Mouse (Mus musculus) bone marrow macrophage, adult 2 months (primary cell): ENCODE data around the gene Tmem203. TPM values are rescaled to one million over a fixed set of nuclear protein-coding genes. Genes with fewer than 3 reads are reported as not detected.

Experiments
- H3K27ac ChIP-seq: 2 replicates; pipeline ENCODE4 v1.5.1; 2012; ENCODE audit warnings: low read depth, low read length; ENCODE audit not compliant: insufficient read depth
- H3K4me1 ChIP-seq: 2 replicates; pipeline ENCODE4 v1.6.1; 2012; ENCODE audit warnings: low read length; ENCODE audit not compliant: control insufficient read depth, insufficient read depth
- H3K4me3 ChIP-seq: 2 replicates; pipeline ENCODE4 v1.5.1; 2012; ENCODE audit warnings: mild to moderate bottlenecking, low read length, moderate library complexity; ENCODE audit not compliant: insufficient read depth
- CTCF ChIP-seq: IDR thresholded peaks from 2 replicates; pipeline ENCODE4 v1.5.1; 2012; ENCODE audit warnings: low read depth, mild to moderate bottlenecking, low read length, moderate library complexity
- POLR2A ChIP-seq: IDR thresholded peaks from 2 replicates; pipeline ENCODE4 v1.6.1; 2012; ENCODE audit warnings: mild to moderate bottlenecking, low read depth, low read length, borderline replicate concordance
- polyA plus RNA-seq: library from polyadenylated mRNA; stranded (reverse); fragments of >200 nt; gene quantifications from 2 replicates; pipeline ENCODE4 v1.2.4, GENCODE M21; 2012; ENCODE audit not compliant: missing spikeins, insufficient read depth, insufficient read length

Tmem203 gene
- polyA plus RNA-seq, 1 experiment: 18.1 TPM

DNA sequence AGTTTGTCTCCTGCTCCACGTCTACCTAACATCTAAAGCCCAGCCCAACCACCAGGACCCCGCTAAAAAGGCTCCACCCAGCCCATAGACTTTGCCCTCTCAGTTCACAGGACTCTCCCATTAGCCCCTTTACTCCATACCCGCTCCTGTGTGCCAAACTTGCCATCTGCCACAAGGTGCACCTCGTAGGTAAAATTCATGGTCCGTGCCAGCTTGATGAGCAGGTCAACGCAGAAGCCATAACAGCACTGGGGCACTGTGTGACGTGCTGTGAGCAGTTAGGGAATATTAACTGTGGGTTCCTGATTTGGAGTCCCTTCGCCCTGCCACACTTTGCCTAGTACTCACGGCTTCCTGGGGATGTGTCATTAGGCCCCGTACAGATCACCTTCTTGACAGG, 42.8 kb downstream of the Tmem203 start:
- TF ChIP-seq CTCF (no peak), POLR2A (no peak)
- H3K4me3 ChIP-seq: no peak overlapping the region
- H3K4me1 ChIP-seq: no peaks in the 10 kb centered on the region
- H3K27ac ChIP-seq: no peak overlapping the region

DNA sequence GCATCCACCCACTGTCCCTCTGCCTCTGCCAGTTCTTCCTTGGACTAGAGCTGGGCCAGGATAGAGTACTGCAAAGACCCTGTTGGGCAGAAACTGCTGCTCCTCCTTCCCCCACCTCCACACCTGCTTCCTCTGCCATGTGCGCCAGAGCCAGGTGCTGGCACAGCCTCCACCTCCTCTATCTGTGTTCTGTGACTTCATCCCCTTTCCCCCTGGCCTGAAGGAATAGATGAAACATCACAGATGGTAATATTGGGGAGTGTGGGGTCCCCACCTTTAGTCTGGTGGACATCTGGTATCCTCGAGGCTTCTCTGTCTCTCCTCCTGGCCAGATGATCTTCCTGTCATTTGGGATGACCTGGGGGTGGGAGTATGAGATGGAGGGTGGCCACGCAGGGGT, 48.2 kb downstream of the Tmem203 start:
- TF ChIP-seq POLR2A: no peak
- TF ChIP-seq CTCF: no peak

DNA sequence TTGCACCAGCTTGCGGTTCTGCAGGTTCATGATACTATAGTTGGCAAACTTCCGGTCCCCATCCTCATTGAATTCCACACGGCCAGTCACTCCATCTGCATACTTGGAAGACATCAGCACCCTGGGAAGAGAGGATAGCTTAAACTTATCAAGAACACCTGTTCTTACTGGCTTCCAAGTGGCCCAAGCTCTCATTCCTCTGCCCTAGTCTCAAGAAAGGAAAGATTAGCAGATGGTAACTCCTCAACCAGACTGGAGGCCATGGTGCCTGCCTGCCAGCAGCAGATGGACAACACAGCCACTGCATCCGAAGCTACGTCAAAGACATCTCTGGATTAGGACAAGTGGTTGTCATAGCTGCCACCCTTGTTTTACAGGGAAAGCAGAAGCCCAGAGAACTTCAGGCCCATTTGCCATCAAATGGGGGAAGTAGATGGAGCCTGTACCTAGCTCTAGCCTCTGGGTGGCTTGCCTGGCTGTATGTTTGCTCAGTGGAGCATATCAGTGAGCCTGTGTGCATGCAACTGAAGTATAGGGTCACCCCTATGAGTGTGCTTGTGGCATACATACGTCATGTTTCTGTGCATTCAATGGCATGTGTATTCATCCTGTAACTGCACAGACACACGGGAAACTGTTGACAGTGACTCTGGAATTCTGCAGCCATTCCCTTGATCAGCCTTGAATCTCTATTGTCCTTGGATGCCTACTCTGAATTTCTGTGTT, 48.9 kb downstream of the Tmem203 start:
- H3K4me1 ChIP-seq: 0 out of 2 replicates have a peak, but pooled peaks cover 2% of the 10 kb centered on the region
- TF ChIP-seq POLR2A: no peak
- no peak for TF ChIP-seq CTCF
- H3K27ac ChIP-seq: no peak overlapping the region
- H3K4me3 ChIP-seq: peak overlapping the region; percentile 12

More for the DNA sequence above, 48.2 kb downstream of the Tmem203 start:
- no peak overlapping the region for H3K4me3 ChIP-seq
- no peak overlapping the region for H3K27ac ChIP-seq
- H3K4me1 ChIP-seq: 0 out of 2 replicates have a peak, but pooled peaks cover 2% of the 10 kb centered on the region

DNA sequence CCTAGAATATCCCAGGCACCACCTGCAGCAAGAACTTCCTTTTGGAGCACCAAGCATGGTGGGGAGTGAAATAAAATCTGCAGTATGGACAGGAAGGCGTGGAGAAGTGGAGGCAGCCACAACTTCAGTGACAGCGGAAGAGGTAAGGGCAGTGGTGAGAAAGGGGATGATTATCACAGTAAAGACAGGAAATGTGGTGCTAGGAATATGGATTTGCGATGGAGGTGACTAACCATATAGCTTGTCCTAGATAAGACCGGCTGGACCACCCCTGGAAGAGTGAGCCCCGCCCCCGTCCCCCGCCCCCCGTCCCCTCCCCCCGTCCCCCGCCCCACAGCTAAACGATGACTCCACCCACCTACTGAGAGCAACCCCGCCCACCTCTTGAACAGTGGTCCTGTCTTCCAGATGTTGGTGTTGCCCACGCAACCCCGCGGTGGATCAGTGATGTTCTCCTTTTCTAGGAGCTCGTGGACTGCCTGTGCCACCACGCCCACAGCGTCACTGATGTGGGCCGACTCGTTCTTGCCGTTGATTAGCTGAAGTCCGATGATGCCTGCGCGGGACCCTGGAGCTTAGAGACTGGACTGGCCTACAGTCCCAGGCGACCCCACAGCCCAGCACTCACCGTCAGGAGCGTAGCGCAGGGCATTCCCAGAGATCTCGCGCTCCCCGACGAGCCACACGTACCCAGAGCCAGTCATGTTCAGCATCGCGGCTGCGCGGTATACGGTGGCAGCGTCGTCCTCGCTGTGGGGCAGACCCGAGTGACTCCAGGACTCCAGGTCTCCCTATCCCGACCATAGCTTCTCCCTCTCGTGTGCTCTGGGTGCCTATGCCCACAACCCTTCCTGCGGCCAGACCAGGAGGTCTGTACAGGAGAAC, 49.7 kb downstream of the Tmem203 start:
- no peak overlapping the region for H3K27ac ChIP-seq
- 0 out of 2 replicates have a peak, but pooled peaks cover 2% of the 10 kb centered on the region for H3K4me1 ChIP-seq
- no peak for TF ChIP-seq POLR2A
- H3K4me3 ChIP-seq: peak overlapping the region; percentile 59

Other genes with a start within 250 kb of the Tmem203 start
- 14.4 and 18.0 TPM in 2 replicates for gene Nsmf, start 201.1 kb upstream of the Tmem203 start, polyA plus RNA-seq
- gene Entpd8, start 175.1 kb upstream of the Tmem203 start, polyA plus RNA-seq: not detected in 2 replicates
- gene Noxa1, start 160.3 kb upstream of the Tmem203 start, polyA plus RNA-seq: not detected in 2 replicates
- gene Nrarp, start 74.7 kb upstream of the Tmem203 start, polyA plus RNA-seq: not detected in 2 replicates
- gene Tor4a, start 58.6 kb upstream of the Tmem203 start, polyA plus RNA-seq: 72.2 and 73.2 TPM in 2 replicates
- 33.3 and 35.7 TPM in 2 replicates for gene Nelfb, start 44.0 kb upstream of the Tmem203 start, polyA plus RNA-seq
- gene Stpg3, start 40.8 kb upstream of the Tmem203 start, polyA plus RNA-seq: not detected in 2 replicates
- not detected in 2 replicates for gene Fam166a, start 36.7 kb upstream of the Tmem203 start, polyA plus RNA-seq
- 124 and 135 TPM in 2 replicates for gene Tubb4b, start 30.7 kb upstream of the Tmem203 start, polyA plus RNA-seq
- not detected in 2 replicates for gene Slc34a3, start 21.1 kb upstream of the Tmem203 start, polyA plus RNA-seq
- gene Rnf224, start 18.7 kb upstream of the Tmem203 start, polyA plus RNA-seq: not detected in 2 replicates
- gene Rnf208, start 13.2 kb upstream of the Tmem203 start, polyA plus RNA-seq: 0.66 TPM in 1 of 2 replicates, not detected in the other
- not detected in 2 replicates for gene Cysrt1, start 13.0 kb upstream of the Tmem203 start, polyA plus RNA-seq
- 1.3 and 6.1 TPM in 2 replicates for gene AL732309.1, start 8.6 kb upstream of the Tmem203 start, polyA plus RNA-seq
- gene Tprn, start 7.2 kb downstream of the Tmem203 start, polyA plus RNA-seq: 8.8 and 10.2 TPM in 2 replicates
- gene Ssna1, start 17.0 kb downstream of the Tmem203 start, polyA plus RNA-seq: 55.1 and 59.7 TPM in 2 replicates
- 84.0 and 89.6 TPM in 2 replicates for gene Anapc2, start 17.0 kb downstream of the Tmem203 start, polyA plus RNA-seq
- gene Tmem210, start 32.7 kb downstream of the Tmem203 start, polyA plus RNA-seq: not detected in 2 replicates
- gene Lrrc26, start 34.5 kb downstream of the Tmem203 start, polyA plus RNA-seq: not detected in 2 replicates
- 0.79 TPM in 1 of 2 replicates, not detected in the other for gene Grin1, start 63.7 kb downstream of the Tmem203 start, polyA plus RNA-seq
- 36.1 and 43.5 TPM in 2 replicates for gene Man1b1, start 76.9 kb downstream of the Tmem203 start, polyA plus RNA-seq
- gene Dpp7, start 100.9 kb downstream of the Tmem203 start, polyA plus RNA-seq: 93.4 and 99.0 TPM in 2 replicates
- gene Uap1l1, start 110.2 kb downstream of the Tmem203 start, polyA plus RNA-seq: 175 and 203 TPM in 2 replicates
- gene Sapcd2, start 116.9 kb downstream of the Tmem203 start, polyA plus RNA-seq: 7.2 and 8.0 TPM in 2 replicates
- not detected in 2 replicates for gene Entpd2, start 140.4 kb downstream of the Tmem203 start, polyA plus RNA-seq
- gene Npdc1, start 143.9 kb downstream of the Tmem203 start, polyA plus RNA-seq: 5.0 and 6.6 TPM in 2 replicates
- 9.5 and 9.6 TPM in 2 replicates for gene Fut7, start 167.8 kb downstream of the Tmem203 start, polyA plus RNA-seq
- 14.9 and 16.4 TPM in 2 replicates for gene Abca2, start 173.3 kb downstream of the Tmem203 start, polyA plus RNA-seq
- gene Clic3, start 201.4 kb downstream of the Tmem203 start, polyA plus RNA-seq: not detected in 2 replicates
- gene Paxx, start 205.7 kb downstream of the Tmem203 start, polyA plus RNA-seq: 22.4 and 26.2 TPM in 2 replicates
- not detected in 2 replicates for gene Ptgds, start 214.6 kb downstream of the Tmem203 start, polyA plus RNA-seq
- not detected in 2 replicates for gene Lcn12, start 238.5 kb downstream of the Tmem203 start, polyA plus RNA-seq
- 35.0 and 35.4 TPM in 2 replicates for gene Fbxw5, start 245.3 kb downstream of the Tmem203 start, polyA plus RNA-seq
- gene C8g, start 246.3 kb downstream of the Tmem203 start, polyA plus RNA-seq: 1.8 TPM in 1 of 2 replicates, not detected in the other